Mouse (Mus musculus): ENCODE data around the gene Zbtb8b. TPM values are rescaled to one million over a fixed set of nuclear protein-coding genes. Genes with fewer than 3 reads are reported as not detected.
"Not testable (repeated sequence)": the region's sequence is repeated elsewhere in the genome, so short reads cannot be mapped to it uniquely, and the experiment has no call there.

Gene Zbtb8b
- total RNA-seq, 2 experiments from 2014 or later, result 5.0 to 5.2 TPM

DNA sequence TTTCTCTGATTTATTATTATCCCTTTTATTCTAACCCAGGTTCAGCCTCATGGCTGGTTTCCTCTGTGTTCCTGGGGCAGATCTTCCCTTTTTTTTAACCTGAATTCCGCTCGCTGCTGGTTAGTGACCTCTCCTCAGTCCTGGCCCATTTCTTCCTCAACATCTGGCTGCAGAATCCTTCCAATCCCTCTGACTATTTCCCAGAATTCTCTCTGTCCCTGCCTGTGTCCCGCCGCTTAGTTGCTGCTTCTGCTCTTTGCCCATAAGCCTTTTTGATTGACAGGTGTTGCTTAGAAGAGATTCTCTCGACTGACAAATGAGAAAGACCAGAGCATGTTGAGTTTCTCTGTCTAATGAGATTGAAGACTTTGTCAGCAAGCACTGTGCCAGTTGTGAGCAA, 15.5 kb upstream of the Zbtb8b start:
- intact Hi-C loops (cut with DNase I), result loop anchor here (5.0 to 10.0 kb wide), 3 partner anchors 179 to 321 kb away; partner anchors contain the start of gene Fndc5
- no peak for DNase-seq (ENCODE audit: extremely low spot score in 1 of 2, low spot score in 2 of 2)
- no peak for TF ChIP-seq CTCF (IDR thresholded peaks at IDR 0.05)
- Histone ChIP-seq H3K27ac (no peak overlapping the region), H3K4me3 (no peak overlapping the region)

DNA sequence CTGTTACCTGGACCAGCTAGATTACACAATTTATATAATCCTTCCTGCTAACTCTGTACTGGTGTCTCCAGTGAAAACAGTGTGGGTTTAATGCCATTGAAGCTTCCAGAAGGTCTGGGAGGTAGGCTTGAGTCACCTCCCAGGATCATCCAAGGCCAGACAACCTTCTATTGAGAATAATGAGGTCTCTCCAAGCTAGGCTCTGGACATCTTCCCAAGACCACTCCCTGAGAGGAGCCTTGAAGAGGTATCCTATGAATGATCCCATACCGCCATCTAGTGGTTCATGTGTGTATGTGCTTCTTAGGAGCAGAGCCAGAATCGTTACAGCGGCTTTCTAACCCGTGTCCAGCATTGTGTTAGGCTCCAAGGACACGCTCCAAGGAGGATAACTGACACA, 14.6 kb upstream of the Zbtb8b start:
- DNase-seq (ENCODE audit: extremely low spot score in 1 of 2, low spot score in 2 of 2), result peak; percentile 56 to 57
- peak; percentile 95 for TF ChIP-seq CTCF (IDR thresholded peaks at IDR 0.05)
- intact Hi-C loops (cut with DNase I), result loop anchor here (1.0 to 10.0 kb wide), 4 partner anchors 105 to 320 kb away; partner anchors contain the start of gene Fndc5
- Histone ChIP-seq H3K4me3 (no peak overlapping the region), H3K27ac (peak overlapping the region; percentile 47; the same call in 1 of the 2 replicates)

DNA sequence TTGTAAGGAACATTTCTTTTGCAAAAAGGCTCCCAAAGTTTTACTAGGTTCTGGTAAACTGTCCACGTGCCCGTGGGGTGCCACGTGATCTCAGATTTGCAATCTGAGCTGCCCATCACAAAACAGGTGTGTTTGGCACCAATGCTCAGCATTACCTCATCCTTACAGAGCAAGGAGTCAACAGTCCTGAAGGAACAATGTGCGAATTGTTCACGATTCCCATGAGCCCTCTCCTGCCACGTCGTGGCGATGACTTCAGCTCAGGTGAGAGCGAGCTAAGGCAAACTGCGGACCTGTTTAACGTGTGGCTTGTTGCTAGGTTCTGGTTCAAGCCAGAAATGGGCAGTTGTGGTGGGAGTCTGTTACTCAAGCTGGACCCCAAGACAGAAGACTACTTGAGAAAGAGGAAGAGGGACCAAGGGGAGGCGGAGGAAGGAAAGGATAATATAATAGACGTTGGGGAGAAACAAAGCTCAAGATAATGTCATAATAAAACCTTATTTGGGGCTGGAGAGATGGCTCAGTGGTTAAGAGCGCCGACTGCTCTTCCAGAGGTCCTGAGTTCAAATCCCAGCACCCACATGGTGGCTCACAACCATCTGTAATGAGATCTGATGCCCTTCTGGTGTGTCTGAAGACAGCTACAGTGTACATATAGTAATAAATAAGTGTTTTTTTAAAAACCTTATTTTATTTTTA, 11.0 kb upstream of the Zbtb8b start:
- no peak for TF ChIP-seq CTCF (IDR thresholded peaks at IDR 0.05)
- no peak for DNase-seq (ENCODE audit: extremely low spot score in 1 of 2, low spot score in 2 of 2)
- Histone ChIP-seq H3K27ac (no peak overlapping the region), H3K4me3 (no peak overlapping the region)
- intact Hi-C loops (cut with DNase I), result loop anchor here (10.0 kb wide), 1 partner anchor 317 kb away; the partner anchor contains the start of gene Fndc5

DNA sequence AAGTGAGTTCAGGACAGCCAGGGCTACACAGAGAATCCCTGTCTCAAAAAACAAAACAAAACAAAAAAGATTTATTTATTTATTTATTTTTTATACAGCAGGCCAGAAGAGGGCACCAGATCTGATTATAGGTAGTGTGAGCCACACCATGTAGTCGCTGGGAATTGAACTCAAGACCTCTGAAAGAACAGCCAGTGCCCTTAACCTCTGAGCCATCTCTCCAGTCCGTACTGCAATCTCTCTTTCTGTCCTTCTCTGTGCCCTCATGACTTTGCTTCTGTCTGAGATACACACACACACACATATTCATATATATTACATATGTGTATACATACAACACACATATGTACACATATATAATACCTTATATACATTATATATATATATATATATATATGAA, 10.2 kb upstream of the Zbtb8b start:
- no peak; the same call in 1 of the 2 replicates for TF ChIP-seq CTCF (IDR thresholded peaks at IDR 0.05)
- DNase-seq (ENCODE audit: extremely low spot score in 1 of 2, low spot score in 2 of 2), result no peak
- intact Hi-C loops (cut with DNase I), result loop anchor here (10.0 kb wide), 1 partner anchor 316 kb away; the partner anchor contains the start of gene Fndc5
- Histone ChIP-seq H3K4me3 (no peak overlapping the region), H3K27ac (no peak overlapping the region)

DNA sequence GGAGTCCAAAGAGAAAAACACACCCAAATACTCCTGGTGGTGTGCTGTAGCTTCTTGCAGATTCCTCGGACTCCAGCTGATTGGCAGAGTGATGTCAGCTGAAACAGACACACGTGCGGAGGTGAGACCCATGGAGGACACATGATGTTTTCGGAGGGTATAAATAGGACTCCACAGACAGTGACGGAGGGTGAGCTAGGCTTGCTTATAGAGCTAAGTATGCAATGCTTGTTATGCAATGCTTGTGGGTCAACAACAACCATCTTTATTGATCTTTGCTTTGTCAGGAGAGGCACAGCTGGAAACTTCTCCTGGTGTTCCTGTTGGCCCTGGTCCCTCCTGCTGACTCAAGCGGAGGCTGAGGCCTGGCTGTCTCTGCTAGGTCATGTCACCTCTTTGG, 8.1 kb upstream of the Zbtb8b start:
- Histone ChIP-seq H3K4me3 (no peak overlapping the region), H3K27ac (no peak overlapping the region)
- no peak for DNase-seq (ENCODE audit: extremely low spot score in 1 of 2, low spot score in 2 of 2)
- TF ChIP-seq CTCF (IDR thresholded peaks at IDR 0.05), result no peak
- intact Hi-C loops (cut with DNase I), result no loop called here

DNA sequence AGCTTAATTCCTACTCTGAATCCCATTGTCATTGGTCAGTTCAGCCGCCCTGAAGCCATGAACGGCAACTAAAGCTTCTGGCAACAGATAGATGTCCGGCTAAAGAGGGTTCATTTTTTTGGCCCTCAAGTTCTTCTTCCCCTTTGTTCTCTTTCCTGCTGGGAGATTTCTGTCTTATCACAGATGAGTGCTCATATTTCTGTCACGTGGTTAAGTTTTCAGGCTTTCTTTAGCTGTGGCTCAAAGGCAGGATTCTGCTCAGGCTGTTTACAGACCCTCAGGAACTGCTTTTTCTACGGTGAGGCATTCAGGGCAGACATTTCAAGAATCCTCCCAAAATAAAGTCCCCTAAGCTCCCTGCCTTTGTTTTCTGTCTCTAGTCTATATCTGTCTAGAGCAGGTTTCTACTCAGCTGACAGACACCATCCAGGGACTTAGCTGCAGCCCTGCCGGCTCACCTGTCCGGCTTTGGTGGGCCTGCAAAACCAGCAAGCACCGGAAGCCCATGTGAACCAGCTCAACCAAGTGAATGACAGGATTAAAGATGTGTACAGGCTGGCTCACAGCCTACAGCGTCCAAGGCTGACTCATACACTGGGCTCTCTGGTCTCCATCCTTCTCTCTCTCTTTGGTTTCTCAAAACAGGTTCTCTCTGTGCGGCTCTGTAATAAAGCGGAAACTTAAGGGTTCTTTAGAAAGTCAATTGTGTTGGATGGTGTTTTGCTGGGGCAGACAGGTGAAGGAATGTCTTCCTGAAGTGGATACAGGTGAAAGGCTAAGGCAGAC, 7.3 kb upstream of the Zbtb8b start:
- no peak overlapping the region for H3K27ac ChIP-seq
- DNase-seq (ENCODE audit: extremely low spot score in 1 of 2, low spot score in 2 of 2), result no peak
- H3K4me3 ChIP-seq, result no peak overlapping the region
- intact Hi-C loops (cut with DNase I), result no loop called here
- TF ChIP-seq CTCF (IDR thresholded peaks at IDR 0.05), result no peak

DNA sequence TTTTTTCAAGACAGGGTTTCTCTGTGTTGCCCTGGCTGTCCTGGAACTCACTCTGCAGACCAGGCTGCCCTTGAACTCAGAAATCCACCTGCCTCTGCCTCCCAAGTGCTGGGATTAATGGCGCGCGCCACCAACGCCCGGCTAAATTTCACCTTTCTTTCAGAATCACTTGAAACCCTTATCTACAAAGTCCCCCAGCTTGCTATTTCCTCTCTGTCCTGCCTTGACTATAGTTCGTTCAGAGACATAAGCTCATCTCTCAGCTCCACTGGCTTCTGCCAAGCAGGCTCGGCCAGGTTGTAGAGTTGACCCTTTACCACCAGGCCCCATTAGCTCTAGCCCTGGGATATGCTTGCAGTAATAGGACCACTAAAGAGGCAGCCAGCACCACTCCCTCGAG, 6.7 kb upstream of the Zbtb8b start:
- H3K4me3 ChIP-seq, result no peak overlapping the region
- DNase-seq (ENCODE audit: extremely low spot score in 1 of 2, low spot score in 2 of 2), result no peak
- no peak for TF ChIP-seq CTCF (IDR thresholded peaks at IDR 0.05)
- H3K27ac ChIP-seq, result no peak overlapping the region
- intact Hi-C loops (cut with DNase I), result no loop called here

DNA sequence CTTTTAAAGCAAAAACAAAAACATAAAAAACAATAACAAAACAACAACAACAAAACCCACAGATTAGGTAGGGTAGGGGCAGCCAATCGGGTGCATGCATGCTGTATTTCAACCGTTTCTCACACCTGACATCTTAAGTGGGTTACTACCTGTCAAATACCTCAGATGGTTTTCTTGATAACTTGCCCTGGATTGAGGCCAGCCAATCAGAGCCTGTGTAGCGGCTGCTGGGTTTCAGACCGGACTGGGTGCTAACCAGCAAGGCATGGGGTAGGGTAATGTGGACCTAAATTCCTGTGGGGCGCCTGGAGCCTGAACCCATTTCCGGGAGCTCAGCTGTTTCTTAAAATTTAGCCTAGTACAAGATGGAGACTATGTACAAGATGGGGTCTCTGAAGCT, 492 bp upstream of the Zbtb8b start:
- intact Hi-C loops (cut with DNase I), result no loop called here
- no peak for TF ChIP-seq CTCF (IDR thresholded peaks at IDR 0.05)
- no peak overlapping the region for H3K27ac ChIP-seq
- H3K4me3 ChIP-seq, result no peak overlapping the region
- no peak for DNase-seq (ENCODE audit: extremely low spot score in 1 of 2, low spot score in 2 of 2)

DNA sequence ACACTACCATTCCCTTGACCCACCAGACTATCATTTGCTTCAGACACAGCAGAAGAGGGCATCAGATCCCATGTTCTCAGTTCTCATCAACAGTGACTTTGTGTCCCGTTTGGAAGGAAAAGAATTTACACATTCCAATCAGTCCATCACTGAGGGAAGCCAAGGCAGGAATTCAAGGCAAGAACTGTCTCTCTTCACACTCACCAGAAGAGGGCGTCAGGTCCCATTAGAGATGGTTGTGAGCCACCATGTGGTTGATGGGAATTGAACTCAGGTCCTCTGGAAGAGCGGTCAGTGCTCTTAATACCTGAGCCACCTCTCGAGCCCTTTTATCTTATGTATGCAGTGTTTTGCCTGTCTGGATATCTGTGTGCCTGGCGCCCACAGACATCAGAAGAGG, 22.3 kb downstream of the Zbtb8b start:
- intact Hi-C loops (cut with DNase I), result no loop called here
- no peak overlapping the region for H3K27ac ChIP-seq
- no peak for DNase-seq (ENCODE audit: extremely low spot score in 1 of 2, low spot score in 2 of 2)
- TF ChIP-seq CTCF (IDR thresholded peaks at IDR 0.05), result no peak
- no peak overlapping the region for H3K4me3 ChIP-seq

DNA sequence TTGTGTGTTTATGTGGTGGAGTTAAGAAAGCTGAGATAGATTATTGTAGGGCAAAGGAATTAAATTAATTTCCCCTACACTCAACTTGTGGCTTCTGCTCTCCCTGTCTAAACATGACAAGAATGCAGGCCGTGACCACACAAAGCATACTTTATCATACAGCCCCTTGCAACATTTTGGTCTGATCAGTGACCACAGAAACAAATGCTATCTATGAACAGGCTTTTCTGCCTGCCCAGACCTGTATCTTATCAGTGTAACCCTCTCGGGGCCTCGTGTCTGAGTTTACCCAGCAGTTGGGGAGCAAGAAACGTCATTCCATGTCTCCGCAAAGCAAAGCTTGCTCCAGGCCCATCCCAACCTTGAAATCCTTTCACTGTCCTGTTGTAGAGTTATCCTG, 24.2 kb downstream of the Zbtb8b start:
- intact Hi-C loops (cut with DNase I), result no loop called here
- no peak for DNase-seq (ENCODE audit: extremely low spot score in 1 of 2, low spot score in 2 of 2)
- H3K27ac ChIP-seq, result no peak overlapping the region
- H3K4me3 ChIP-seq, result no peak overlapping the region
- TF ChIP-seq CTCF (IDR thresholded peaks at IDR 0.05), result no peak

DNA sequence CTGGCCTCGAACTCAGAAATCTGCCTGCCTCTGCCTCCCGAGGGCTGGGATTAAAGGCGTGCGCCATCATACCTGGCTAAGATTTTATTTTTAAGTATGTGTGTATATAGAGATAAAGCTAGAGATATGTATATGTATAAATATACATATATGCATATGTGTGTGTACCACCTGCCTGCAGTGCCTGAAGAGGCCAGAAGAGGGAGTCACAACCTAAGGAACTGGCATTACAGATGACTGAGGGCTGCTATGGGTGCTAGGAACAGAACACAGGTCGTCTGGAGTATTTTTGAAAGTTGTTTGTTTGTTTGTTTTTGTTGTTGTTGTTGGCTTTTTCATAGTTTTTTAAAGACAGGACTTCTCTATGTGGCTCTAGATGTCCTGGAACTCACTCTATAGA, 24.8 kb downstream of the Zbtb8b start:
- no peak; the same call in 1 of the 2 replicates for TF ChIP-seq CTCF (IDR thresholded peaks at IDR 0.05)
- H3K4me3 ChIP-seq, result no peak overlapping the region
- H3K27ac ChIP-seq, result no peak overlapping the region
- DNase-seq (ENCODE audit: extremely low spot score in 1 of 2, low spot score in 2 of 2), result no peak
- intact Hi-C loops (cut with DNase I), result no loop called here

DNA sequence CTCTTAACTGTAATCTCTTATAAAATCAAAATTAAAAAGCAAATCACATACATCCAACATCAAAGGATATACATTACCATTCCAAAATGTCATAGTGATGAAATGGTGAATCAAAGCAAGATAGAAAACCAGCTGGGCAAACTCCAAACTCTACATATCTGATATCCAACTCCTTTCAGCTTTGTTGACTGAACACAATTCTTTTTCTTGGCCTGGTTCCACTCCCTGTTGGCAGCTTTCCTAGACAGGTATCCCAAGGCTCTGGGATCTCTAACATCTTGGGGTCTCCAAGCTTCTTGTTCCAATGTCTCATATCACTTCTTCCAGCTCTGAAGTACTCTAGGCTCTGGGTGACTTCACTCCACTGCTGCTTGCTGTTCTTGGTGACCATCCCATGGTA, 29.7 kb downstream of the Zbtb8b start:
- no peak overlapping the region for H3K4me3 ChIP-seq
- intact Hi-C loops (cut with DNase I), result no loop called here
- no peak for TF ChIP-seq CTCF (IDR thresholded peaks at IDR 0.05)
- no peak overlapping the region for H3K27ac ChIP-seq
- DNase-seq (ENCODE audit: extremely low spot score in 1 of 2, low spot score in 2 of 2), result no peak

DNA sequence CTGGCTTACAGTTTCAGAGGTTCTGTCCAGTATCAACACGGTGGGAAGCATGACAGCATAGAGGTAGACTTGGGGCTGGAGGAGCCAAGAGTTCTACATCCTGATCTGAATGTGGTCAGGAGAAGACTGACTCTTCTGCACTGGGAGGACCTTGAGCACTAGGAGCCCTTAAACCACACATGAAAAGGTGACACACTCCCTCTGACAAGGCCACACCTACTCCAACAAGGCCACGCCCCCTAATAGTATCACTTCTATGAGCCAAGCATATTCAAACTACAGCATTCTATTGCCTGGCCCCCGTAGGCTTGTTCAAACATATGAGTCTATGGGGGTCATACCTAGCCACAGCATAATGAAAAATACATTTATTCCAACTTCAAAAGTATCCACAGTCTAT, 30.1 kb downstream of the Zbtb8b start:
- intact Hi-C loops (cut with DNase I); DNase-seq (ENCODE audit: extremely low spot score in 1 of 2, low spot score in 2 of 2): not testable (repeated sequence)

More for the DNA sequence above, 30.1 kb downstream of the Zbtb8b start:
- H3K4me3 ChIP-seq, H3K27ac ChIP-seq: not testable (repeated sequence)
